Mouse (Mus musculus): ENCODE measurements at regions not wholly inside any gene's neighbourhood (a gene's known extent, or its start where the extent isn't known, plus 50 kb on each side); places are given as distances from the start of the nearest gene placed in this dataset.
A peak's percentile ranks its signal among the peaks of the same experiment; 100 is the strongest.

GRCm38 (mm10) chr10:72298824-72299551 lies 355.7 kb upstream of the Zwint start:
- no peak for ATAC-seq

GRCm38 (mm10) chr10:72309045-72309444 lies 345.6 kb upstream of the Zwint start:
- peak; percentile 58 for ATAC-seq

GRCm38 (mm10) chr10:72318308-72318707 lies 336.3 kb upstream of the Zwint start:
- ATAC-seq: no peak

- ATAC-seq: no peak
Observed at GRCm38 (mm10) chr10:72320307-72320706, 334.3 kb upstream of the Zwint start.

- ATAC-seq: no peak
Observed at GRCm38 (mm10) chr10:72326624-72327023, 328.0 kb upstream of the Zwint start.

- no peak for ATAC-seq
Observed at GRCm38 (mm10) chr10:72347253-72347652, 307.4 kb upstream of the Zwint start.

- ATAC-seq: no peak
Observed at GRCm38 (mm10) chr10:72347949-72348663, 306.5 kb upstream of the Zwint start.

GRCm38 (mm10) chr10:72352810-72353209 lies 301.8 kb upstream of the Zwint start:
- no peak for ATAC-seq

- no peak for ATAC-seq
Observed at GRCm38 (mm10) chr10:72353515-72353914, 301.1 kb upstream of the Zwint start.

- no peak for ATAC-seq
Observed at GRCm38 (mm10) chr10:72383351-72383750, 271.3 kb upstream of the Zwint start.

- no peak for ATAC-seq
Observed at GRCm38 (mm10) chr10:72384826-72385225, 269.8 kb upstream of the Zwint start.

GRCm38 (mm10) chr10:72391397-72391796 lies 263.2 kb upstream of the Zwint start:
- ATAC-seq: no peak

- no peak for ATAC-seq
Observed at GRCm38 (mm10) chr10:72393279-72394041, 261.2 kb upstream of the Zwint start.

GRCm38 (mm10) chr10:72394367-72394766 lies 260.3 kb upstream of the Zwint start:
- no peak for ATAC-seq

- ATAC-seq: no peak
Observed at GRCm38 (mm10) chr10:72403290-72403689, 251.4 kb upstream of the Zwint start.

- ATAC-seq: no peak
Observed at GRCm38 (mm10) chr10:72410305-72410704, 244.3 kb upstream of the Zwint start.

- ATAC-seq: no peak
Observed at GRCm38 (mm10) chr10:72411670-72412069, 243.0 kb upstream of the Zwint start.

- ATAC-seq: no peak
Observed at GRCm38 (mm10) chr10:72454629-72455028, 200.0 kb upstream of the Zwint start.

- no peak for ATAC-seq
Observed at GRCm38 (mm10) chr10:72484315-72484714, 170.3 kb upstream of the Zwint start.

GRCm38 (mm10) chr10:72532431-72532830 lies 122.2 kb upstream of the Zwint start:
- no peak for ATAC-seq

- ATAC-seq: no peak
Observed at GRCm38 (mm10) chr10:72533427-72533826, 121.2 kb upstream of the Zwint start.

GRCm38 (mm10) chr10:72533859-72534258 lies 120.8 kb upstream of the Zwint start:
- ATAC-seq: no peak

- no peak for ATAC-seq
Observed at GRCm38 (mm10) chr10:72549564-72549963, 105.1 kb upstream of the Zwint start.

- ATAC-seq: no peak
Observed at GRCm38 (mm10) chr10:72551561-72551960, 103.1 kb upstream of the Zwint start.
